In genomic region chr5:67847253-67848165, GRCm38 (mm10) we compare ENCODE assay signal across 8 mouse cellular contexts. TPM values are rescaled to one million over a fixed set of nuclear protein-coding genes. Genes with fewer than 3 reads are reported as not detected.
DNase-seq lines count a peak whose midpoint lies in the region; ATAC-seq and TF ChIP-seq lines count a peak whose summit lies in the region.

TSS of gene Atp8a1 (minus strand) at chr5:67847434.

- TF ChIP-seq POLR2A in bone marrow macrophage, adult 2 months (IDR thresholded peaks at IDR 0.05; ENCODE audit: borderline replicate concordance, low read depth, low read length) = peak; percentile 74; the same call in 1 of the 2 replicates

- peaks cover 22% of the 10 kb centered on the region for H3K4me1 ChIP-seq in bone marrow macrophage, adult 2 months (ENCODE audit: control insufficient read depth, insufficient read depth, low read length)
- peaks cover 5% of the 10 kb centered on the region; the same call in 1 of the 2 replicates for H3K4me1 ChIP-seq in embryonic facial prominence, embryonic 15.5 days
- peaks cover 15% of the 10 kb centered on the region; the same call in 1 of the 2 replicates for H3K4me1 ChIP-seq in limb, embryonic 13.5 days
- peaks cover 48% of the 10 kb centered on the region for H3K4me1 ChIP-seq in midbrain, embryonic 15.5 days

- H3K9ac ChIP-seq in embryonic facial prominence, embryonic 15.5 days = peak within 1 kb of the TSS; percentile 44
- H3K9ac ChIP-seq in limb, embryonic 13.5 days = peak within 1 kb of the TSS; percentile 72
- peak within 1 kb of the TSS; percentile 79 for H3K9ac ChIP-seq in midbrain, embryonic 15.5 days

- H3K4me3 ChIP-seq in bone marrow macrophage, adult 2 months (ENCODE audit: insufficient read depth, low read length) = peak within 1 kb of the TSS; percentile 88
- peak within 1 kb of the TSS; percentile 81 for H3K4me3 ChIP-seq in embryonic facial prominence, embryonic 15.5 days (replicated peaks)
- peak within 1 kb of the TSS; percentile 79 for H3K4me3 ChIP-seq in limb, embryonic 13.5 days
- H3K4me3 ChIP-seq in midbrain, embryonic 15.5 days = peak within 1 kb of the TSS; percentile 82

- no peaks in the 10 kb centered on the region for H3K36me3 ChIP-seq in embryonic facial prominence, embryonic 15.5 days
- no peaks in the 10 kb centered on the region for H3K36me3 ChIP-seq in limb, embryonic 13.5 days
- no peaks in the 10 kb centered on the region for H3K36me3 ChIP-seq in midbrain, embryonic 15.5 days (replicated peaks)

- under 1% methylated on average over 53 of the region's 64 CpGs for WGBS in embryonic facial prominence, embryonic 15.5 days
- under 1% methylated on average over 42 of the region's 64 CpGs for WGBS in limb, embryonic 13.5 days
- 1% methylated on average over 57 of the region's 64 CpGs for WGBS in midbrain, embryonic 15.5 days

- no peaks in the 10 kb centered on the region for H3K9me3 ChIP-seq in embryonic facial prominence, embryonic 15.5 days (replicated peaks)
- no peaks in the 10 kb centered on the region for H3K9me3 ChIP-seq in limb, embryonic 13.5 days
- no peaks in the 10 kb centered on the region for H3K9me3 ChIP-seq in midbrain, embryonic 15.5 days

- peak; percentile 91 for DNase-seq in 3134 (ENCODE audit: extremely low read depth, insufficient read length, low spot score)
- peak; percentile 97 to 98 for DNase-seq in heart, adult 9 months (ENCODE audit: low spot score in 2 of 2)
- DNase-seq in kidney, adult 9 months = peak; percentile 98
- peak; percentile 99 to 100 for DNase-seq in spleen, adult 18-20 months

- H3K27ac ChIP-seq in bone marrow macrophage, adult 2 months (ENCODE audit: insufficient read depth, low read depth, low read length) = peak within 1 kb of the TSS; percentile 76
- H3K27ac ChIP-seq in embryonic facial prominence, embryonic 15.5 days (replicated peaks) = peak within 1 kb of the TSS; percentile 85
- H3K27ac ChIP-seq in limb, embryonic 13.5 days = peak within 1 kb of the TSS; percentile 74
- H3K27ac ChIP-seq in midbrain, embryonic 15.5 days = peak within 1 kb of the TSS; percentile 94

- peak; percentile 98 for ATAC-seq in embryonic facial prominence, embryonic 15.5 days (ENCODE audit: insufficient number of reproducible peaks, low FRiP score, low TSS enrichment, low read depth)
- peak; percentile 98 for ATAC-seq in limb, embryonic 13.5 days (ENCODE audit: low FRiP score, low read depth)
- peak; percentile 95 for ATAC-seq in midbrain, embryonic 15.5 days (replicated peaks)

- peak; percentile 12; the same call in 1 of the 2 replicates for TF ChIP-seq CTCF in bone marrow macrophage, adult 2 months (IDR thresholded peaks at IDR 0.05; ENCODE audit: low read depth, low read length)

- H3K27me3 ChIP-seq in embryonic facial prominence, embryonic 15.5 days = no peaks in the 10 kb centered on the region
- peaks cover 26% of the 10 kb centered on the region for H3K27me3 ChIP-seq in limb, embryonic 13.5 days
- no peaks in the 10 kb centered on the region for H3K27me3 ChIP-seq in midbrain, embryonic 15.5 days (replicated peaks)

- H3K4me2 ChIP-seq in embryonic facial prominence, embryonic 15.5 days (replicated peaks) = peak within 1 kb of the TSS; percentile 95
- H3K4me2 ChIP-seq in limb, embryonic 13.5 days (replicated peaks) = peak within 1 kb of the TSS; percentile 97
- H3K4me2 ChIP-seq in midbrain, embryonic 15.5 days = peak within 1 kb of the TSS; percentile 86

RNA-seq across cellular contexts. Expression of gene Atp8a1, which starts in this region (rescaled TPM):
- polyA plus RNA-seq in bone marrow macrophage, adult 2 months (2012; ENCODE audit: insufficient read depth, insufficient read length, missing spikeins) = 51.0 and 52.6 TPM in 2 replicates
- 8.1 and 8.8 TPM in 2 replicates for polyA plus RNA-seq in embryonic facial prominence, embryonic 15.5 days (2015; fragmentation: Nextera tagmentation; extraction: Ambion mirVana)
- polyA plus RNA-seq in limb, embryonic 13.5 days (2015; fragmentation: Nextera tagmentation; extraction: Ambion mirVana) = 4.7 and 5.4 TPM in 2 replicates
- 46.2 and 53.6 TPM in 2 replicates for polyA plus RNA-seq in midbrain, embryonic 15.5 days (2015; fragmentation: Nextera tagmentation; extraction: Ambion mirVana)

Comparison
In these comparisons a context has a peak if more than half of its experiments do, and no peak if none do; other contexts are left out.
1. Peak in every context shown above with its lines: DNase-seq, ATAC-seq, H3K4me3 ChIP-seq and H3K27ac ChIP-seq.